Mouse (Mus musculus) right cerebral cortex, postnatal 4 days (tissue): ENCODE measurements around the gene Mfsd12.
A peak's percentile ranks its signal among the peaks of the same experiment; 100 is the strongest.

Experiments used
- DNase-seq: peaks from one replicate; pipeline ENCODE4 v3.0.0-alpha.2; 2022

Mfsd12 gene

DNA sequence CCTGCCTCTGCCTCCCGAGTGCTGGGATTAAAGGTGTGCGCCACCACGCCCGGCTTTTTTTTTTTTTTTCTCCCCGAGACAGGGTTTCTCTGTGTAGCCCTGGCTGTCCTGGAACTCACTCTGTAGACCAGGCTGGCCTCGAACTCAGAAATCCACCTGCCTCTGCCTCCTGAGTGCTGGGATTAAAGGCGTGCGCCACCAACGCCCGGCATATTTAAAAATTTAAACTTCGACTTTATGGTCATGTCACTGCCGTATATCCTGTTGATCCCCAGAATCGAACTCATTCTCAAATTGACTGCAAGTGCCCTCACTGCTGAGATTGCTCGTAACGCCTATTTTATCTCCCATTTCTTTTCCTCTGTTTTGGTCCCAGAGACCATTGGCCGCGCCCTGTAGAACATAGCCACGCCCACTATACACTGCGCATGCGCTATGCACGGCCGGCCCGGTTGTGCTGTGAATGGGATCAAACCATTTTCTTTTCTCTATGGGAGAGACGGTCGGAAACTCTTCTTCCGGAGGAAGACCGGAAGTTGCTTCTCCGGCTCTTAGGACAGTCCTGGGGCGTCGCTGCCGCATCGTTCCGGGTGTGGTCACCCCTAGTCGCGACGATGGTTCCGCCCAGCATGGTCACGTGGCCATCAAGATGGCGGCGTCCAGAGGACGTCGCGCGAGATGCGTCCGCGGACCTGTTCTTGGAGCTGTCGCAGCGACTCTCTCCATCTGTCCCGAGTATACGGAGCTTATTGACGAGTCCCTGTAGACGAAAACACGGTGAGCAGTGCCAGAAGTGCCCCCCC lies 26.7 kb downstream of the Mfsd12 start, which contains the start of the genes Dohh and Gm48551:
Gene Dohh (plus strand): TSS at position 627 of the 803 bp plus-strand sequence.
Gene Gm48551 (plus strand): TSS at position 665 of the 803 bp plus-strand sequence.
- DNase-seq, result peak; percentile 99

DNA sequence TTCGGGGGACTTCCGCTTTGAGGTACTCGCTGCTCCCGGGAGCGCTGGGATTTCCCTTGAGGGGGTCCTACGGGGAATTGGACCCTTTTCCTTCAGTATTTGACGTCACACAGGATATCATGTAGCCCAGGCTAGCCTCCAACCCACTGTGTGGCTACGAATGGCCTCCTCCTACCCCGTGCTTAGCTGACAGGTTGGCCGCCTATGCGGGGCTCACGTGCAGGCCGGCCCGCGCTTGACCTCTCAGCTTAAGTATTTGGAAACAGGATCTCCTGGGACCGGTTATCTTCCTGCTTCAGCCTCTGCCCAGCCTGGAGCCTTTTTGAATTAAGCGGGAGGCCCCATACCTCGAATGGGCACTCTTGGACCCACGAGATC lies 27.3 kb downstream of the Mfsd12 start:
- no peak for DNase-seq

DNA sequence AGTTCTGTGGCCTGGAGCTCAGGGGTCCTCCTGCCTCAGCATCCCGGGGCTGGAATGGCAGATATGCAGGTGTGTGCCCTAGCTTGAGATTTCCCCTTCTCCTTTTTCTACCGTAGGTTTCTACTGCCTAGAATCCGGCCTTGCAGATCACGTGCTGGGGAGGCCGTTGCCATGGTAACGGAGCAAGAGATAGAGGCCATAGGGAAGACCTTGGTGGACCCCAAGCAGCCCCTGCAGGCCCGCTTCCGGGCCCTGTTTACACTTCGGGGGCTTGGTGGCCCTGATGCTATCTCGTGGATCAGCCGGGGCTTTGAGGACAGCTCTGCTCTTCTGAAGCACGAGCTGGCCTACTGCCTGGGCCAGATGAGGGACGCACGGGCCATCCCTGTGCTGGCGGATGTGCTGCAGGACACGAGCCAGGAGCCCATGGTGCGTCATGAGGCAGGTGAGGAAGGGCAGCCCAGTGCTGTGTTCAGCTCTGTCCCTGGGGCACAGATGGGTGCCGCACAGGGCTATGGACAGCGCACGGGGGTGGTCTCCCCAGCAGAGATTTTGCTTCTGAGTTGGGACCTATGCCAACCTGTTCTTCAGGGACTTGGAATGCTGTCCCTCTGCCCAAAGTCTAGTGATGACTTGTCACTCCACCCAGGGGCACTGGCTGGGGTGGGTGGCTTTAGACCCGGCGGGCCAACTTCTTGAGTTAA lies 28.5 kb downstream of the Mfsd12 start:
- no peak for DNase-seq

DNA sequence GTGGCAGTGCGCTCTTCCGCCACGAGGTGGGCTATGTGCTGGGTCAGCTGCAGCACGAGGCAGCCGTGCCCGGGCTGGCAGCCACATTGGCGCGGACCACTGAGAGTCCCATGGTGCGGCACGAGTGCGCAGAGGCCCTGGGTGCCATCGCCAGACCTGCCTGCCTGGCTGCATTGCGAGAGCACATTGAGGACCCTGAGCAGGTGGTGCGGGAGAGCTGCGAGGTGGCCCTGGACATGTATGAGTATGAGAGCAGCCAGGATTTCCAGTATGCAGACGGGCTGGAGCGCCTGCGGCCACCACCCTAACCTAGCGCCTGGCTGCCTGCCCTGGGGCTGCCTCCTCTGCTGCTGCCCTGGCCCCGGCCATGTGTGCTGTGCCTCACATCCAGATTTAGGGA lies 30.4 kb downstream of the Mfsd12 start:
- no peak for DNase-seq

DNA sequence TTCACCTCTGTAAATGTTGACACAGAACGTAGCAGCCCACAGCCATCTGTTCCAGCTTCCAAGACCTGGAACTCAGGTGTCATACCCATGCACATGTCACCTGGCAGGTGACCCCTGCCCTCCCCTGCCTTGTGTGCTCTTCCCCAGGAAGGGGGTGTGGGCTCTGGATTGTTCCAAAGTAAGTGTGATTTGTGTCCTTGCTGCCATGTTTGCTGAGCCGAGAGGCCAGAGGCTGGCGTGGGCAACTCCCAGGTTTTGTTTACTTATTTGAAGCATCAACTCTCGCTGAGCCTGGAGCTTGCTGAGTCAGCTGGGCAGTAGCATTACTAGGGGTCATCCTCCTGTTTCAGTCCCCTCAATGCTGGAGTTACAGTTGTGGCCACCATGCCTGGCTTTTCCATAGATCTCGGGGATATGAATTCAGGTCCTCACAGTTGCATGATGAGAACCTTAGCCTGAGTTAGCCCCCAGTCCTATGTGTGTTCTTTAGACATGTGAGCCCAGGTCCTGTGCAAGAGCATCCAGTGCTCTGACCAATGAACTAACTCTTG lies 31.3 kb downstream of the Mfsd12 start, which contains the start of gene Gm48552:
Gene Gm48552 (plus strand): TSS at position 501 of the 551 bp plus-strand sequence.
- no peak for DNase-seq

DNA sequence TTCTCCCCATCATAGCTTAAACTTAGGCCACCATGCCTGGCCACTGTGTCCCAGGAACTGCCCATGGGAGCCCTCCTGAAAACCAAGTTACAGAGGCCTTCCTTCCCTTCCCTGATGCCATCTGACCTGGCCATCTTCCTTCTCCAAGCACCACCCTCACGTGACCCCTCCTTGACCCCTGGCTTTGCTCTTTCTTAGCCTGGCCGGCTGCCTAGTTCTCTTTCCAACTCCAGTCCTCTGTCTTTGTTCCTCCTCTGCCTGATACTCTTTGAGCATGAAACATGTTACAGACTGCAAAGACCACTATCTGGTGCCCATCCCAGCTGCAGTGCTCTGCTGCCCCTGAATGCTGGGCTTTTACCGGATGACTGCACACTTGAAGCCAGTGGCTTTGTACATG lies 32.1 kb downstream of the Mfsd12 start:
- DNase-seq, result no peak

DNA sequence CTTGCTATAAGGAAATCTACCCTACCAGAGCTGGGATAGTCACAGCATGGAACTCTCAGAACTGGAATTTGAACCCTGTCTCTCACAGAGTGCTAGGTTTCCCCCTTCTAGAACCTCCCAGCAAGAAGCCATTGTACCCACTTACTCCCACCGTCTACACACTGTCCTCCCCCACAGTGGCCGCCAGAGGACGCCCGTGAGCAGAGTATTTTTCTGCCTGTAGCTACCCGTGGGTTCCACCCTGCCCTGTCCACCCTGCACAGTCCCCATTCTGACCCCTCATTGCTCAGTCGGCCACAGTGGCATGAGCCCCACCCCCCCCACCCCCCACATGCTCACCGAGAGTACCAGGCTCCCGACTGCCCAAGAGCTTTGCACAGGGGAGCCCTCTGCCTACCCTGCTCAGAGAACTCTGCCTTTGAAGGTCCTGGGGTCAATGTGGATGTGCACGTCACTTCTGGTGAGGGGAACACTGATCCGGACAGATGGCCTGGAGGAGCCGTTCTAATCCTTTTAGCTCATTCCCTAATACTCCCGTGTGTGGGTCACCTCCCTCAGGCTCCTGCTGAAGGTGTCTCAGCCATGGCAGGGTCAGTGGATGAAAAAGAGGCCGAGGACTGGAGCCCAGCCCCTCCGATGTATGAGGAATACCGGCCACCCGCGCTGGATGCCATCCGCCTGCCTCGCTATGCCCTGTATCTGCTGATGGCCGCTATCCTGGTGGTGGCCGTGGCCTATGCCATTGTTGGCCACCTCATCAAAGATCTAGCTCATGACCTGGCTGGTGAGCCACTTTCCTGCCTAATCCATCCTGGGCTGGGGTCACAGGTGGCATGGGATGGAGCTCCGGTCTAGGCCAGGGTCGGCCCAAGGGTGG lies 32.7 kb downstream of the Mfsd12 start:
- peak; percentile 84 for DNase-seq

DNA sequence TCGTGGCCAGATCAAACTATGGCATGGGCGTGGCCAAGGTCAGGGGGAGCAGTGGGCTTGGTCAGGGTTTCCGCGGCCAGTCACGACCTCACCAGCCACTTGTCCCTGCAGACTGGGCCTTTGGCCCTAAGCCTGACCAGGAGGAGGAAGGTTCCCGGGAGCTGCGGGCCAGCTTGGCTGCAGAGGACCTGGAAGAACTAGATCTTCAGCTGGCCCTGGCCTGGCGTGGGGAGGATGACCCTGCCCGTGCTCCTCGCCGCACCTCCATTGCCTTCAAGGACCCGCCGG lies 33.3 kb downstream of the Mfsd12 start:
- DNase-seq, result no peak

DNA sequence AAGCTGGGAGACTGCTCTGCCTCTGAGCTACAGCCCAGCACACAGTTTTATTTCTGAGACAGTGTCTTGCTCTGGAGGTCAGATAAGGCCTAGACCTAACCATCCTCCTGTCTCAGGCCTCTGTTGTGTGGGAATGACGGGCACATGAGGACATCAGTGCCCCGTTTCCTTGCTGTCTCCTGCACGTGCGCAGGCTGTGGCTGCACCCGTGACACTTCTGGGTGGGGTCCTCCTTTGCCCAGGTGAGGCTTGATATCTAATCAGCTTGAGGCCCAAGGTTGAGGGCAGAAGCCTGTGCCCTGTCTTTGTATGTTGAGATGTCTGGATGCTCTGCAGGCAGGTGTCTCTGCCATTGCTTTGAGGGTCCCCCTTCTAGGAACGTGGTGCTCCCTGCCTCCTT lies 35.0 kb downstream of the Mfsd12 start:
- DNase-seq, result no peak

DNA sequence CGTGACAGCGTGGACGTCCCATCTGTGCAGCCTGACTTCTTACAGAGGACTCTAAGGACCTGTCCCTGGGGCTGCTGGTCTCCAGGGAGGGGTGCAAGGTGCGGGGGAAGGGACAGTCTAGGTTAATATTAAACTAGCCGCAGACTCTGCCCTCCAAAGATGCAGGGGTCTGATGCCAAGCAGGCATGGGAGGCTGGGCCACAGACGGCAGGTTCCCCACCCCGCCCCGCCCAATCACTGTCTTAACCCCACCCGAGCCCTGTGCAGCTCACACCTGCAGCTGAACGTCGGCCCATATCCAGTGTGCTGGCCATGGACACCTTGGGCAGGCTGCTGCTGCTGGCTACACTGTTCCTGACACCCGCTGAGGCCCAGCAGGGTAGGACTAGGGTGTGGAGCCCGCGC lies 35.5 kb downstream of the Mfsd12 start, which contains the start of gene Smim24:
Gene Smim24 (plus strand): TSS at position 271 of the 405 bp plus-strand sequence.
- no peak for DNase-seq

DNA sequence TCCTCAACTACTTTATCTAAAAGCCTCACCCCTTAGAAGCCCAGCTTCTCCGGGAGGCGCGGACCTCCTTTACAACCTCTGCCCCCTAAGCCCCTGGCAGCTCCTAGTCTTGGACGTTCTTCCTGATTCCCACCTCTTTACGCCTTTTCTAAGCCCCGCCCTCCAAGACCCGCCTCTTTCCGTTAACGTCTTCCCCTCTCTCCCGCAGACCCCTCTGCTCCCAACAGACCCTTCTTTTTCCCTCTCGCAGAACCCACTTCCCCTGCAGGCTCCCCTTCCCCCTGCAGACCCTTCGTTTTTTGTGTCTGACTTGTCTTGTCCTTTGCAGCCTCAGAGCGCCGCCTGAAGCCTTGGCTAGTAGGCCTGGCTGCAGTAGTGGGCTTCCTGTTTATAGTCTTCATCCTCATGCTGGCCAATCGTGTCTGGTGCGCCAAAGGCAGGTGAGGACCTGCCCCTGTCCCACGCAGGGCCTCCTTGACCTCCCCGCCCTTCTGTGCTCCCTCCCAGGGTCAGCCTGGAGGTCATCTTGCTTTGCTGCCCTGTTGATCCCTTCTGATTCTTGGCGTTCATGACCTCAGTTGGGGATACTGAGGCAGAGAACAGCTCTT lies 36.3 kb downstream of the Mfsd12 start:
- DNase-seq, result no peak

DNA sequence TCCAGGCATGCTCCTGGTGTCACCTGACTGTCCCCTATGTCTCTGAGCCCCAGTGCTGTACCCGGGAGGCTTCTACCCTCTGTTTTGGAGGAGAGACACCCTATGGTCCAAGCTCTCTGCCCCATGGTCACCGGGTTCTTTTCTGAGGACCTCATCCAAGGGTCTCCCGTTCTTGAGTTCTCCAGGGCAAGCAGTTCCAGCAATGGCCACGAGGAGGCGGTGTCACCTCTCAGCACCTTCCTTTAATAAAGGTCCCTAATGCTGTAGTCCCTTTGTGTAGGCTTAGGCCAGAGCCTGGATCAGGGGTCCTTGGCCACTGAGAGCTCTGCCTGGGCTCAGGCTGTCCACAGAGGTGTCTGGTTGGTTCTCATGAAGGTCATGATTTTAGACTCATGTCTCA lies 37.8 kb downstream of the Mfsd12 start:
- peak; percentile 82 for DNase-seq

DNA sequence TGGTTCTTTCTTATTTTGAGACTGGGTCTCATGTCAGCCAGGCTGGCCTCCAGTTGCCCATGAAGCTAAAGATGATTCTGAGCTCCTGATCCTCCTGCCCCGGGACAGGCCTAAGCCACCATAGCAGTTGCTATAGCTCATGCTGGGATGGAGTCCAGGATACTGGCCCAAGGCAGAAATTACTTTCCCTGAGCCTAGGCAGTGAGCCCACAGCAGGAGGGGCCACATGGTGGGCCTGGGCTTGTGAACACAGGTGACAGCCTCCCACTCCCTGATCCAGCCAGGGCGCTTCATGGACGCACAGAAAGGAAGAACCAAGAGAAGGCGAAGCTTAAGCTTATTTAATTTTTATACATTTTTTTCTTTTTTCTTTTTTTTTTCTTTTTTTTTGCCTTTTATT lies 38.6 kb downstream of the Mfsd12 start:
- DNase-seq, result no peak

DNA sequence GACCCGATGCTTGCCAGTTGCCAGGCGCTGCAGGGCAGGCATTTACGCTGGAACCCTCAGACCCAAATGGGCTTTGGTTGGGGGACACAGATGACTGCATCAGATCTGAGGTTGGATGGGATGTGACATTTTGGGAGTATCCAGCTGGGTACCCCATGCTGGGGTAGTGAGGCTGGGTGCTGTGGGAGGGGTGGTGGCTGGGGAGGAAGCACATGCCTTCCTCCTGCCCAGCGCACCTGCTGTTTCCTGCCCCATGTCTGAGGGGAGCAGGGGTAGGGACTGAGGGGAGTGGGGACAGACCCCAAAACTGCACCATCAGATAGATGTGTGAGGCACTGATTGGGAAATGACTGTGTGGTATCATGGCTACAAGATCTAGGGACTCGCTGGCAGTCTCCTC lies 39.5 kb downstream of the Mfsd12 start:
- no peak for DNase-seq

DNA sequence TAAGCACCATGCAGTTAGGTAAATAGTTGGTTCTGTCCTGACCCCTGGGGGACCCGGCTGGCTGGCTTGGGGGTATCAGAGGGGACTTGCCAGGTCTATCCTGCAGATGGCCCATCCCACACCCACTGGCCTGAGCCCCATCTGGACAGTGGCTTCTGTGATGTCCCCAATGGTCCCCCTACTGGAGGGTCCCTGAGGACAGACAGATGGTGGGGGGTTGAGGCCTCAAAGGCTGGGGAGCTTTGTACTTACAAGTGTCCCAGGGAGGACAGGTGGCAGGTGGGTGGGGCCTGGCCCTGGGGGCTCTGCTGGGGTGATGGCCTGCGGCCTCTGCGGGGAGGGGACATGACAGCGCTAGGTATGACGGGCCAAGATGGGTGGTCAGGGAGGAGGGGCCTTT lies 42.0 kb downstream of the Mfsd12 start:
- no peak for DNase-seq

DNA sequence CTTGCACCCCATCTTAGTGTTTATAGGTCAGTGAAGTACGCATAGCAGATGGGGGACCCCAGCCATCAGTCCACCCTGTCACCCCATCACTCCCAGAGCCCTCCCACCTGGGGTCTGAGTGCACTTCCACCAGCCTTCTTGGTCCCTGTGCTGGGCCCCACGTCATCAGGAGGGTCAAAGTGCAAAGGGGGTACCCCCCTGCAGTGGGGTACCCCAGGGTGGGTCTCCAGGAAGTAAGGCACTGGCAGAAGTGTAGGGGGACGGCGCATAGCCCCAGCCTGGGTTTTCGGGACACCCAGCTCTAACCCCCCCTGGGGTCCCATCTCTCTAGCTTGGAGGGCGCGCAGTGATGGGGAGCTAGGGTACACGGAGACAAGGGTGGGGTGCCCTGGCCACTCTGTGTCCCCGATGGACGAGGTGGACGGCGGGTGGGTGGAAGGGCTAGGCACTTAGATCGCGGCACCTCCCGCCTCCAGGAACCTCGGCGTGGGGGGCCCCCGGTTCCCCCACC lies 42.6 kb downstream of the Mfsd12 start:
- no peak for DNase-seq

DNA sequence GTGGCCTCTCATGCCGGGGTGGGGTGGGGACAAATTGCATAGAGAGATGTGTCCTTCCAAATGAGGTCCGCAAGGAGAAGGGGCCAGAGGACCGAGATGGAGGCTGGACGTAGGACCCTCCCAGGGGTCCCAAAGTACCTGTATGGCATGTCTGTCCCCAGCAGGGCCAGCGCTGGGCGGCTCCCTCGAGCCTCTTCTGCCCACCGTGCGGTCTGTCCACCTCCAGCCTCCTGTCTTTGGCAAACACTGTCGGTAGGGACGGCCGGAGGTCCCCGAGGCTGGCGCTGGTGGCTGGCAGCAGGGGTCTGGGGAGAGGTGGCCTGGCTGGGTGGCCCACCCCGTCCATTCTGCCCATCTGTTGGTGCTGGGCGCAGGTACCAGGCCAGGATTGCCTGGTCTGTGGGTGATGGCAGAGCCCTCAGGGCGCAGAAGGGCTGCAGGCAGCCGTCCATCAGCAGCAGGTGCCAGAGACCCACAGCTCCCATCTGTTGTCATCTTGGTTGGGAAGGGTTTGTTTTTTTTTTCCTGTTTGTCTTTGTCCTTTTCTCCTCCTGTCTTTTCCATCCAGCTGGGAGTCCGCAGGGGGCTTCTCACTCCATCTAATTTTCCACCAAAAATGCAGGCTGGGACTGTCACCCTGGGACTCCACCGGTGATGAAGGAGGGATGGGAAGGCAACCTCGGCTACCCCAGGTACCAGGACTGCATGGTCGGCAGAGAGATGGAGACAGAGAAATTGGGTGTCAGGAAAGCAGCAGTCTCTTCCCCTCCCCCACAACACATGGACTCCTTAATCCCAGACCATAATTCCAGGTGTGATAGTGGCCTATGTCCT lies 43.3 kb downstream of the Mfsd12 start:
- no peak for DNase-seq

DNA sequence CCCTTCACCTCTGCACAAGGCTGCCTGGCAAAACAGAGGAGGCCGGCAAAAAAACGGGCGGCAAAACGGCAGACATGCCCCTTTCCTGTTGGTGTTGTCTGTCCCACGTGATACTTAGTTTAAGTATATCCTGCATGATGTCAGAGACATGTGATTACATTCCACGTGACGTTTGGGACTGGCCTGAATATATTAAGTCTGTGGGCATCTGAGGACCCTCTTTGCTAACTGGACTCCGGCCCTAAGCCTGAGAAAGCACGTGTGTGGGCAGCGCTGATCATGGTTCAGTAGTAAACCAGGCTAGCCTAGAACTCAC lies 43.9 kb downstream of the Mfsd12 start:
- DNase-seq, result no peak

DNA sequence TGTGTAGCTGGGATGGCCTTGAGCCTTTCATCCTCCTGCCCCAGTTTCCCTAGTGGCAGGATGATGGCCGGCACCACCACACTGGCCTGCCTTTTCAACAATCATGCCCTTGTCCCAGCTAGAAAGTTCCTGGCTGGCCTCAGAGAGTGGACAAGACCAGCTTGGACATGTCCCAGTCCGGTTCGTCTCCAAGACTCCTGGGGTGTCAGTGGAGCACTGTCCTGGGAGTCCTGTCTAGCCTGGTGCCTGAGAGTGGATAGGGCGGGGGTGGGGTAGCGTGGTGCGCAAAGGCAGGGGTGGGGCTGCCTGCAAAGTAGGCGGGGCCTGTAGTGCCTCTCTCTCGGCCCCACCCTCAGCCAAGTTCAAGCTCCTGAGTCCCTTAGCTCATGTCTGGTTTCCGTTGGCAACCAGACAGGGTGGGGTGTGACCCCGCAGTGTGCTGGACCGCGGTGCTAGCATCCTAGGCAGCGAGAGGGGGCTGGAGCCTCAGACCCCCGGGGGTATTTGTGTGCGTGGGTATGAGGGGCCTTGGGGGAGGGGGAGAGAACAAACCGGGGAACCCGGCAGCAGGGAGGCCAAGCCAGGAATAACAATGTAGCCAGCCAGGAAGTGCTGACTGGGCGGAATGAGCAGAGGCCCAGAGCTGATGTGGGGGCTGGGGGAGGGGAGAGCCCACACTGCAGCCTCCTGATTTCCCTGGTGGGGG lies 44.4 kb downstream of the Mfsd12 start:
- DNase-seq, result peak; percentile 56

DNA sequence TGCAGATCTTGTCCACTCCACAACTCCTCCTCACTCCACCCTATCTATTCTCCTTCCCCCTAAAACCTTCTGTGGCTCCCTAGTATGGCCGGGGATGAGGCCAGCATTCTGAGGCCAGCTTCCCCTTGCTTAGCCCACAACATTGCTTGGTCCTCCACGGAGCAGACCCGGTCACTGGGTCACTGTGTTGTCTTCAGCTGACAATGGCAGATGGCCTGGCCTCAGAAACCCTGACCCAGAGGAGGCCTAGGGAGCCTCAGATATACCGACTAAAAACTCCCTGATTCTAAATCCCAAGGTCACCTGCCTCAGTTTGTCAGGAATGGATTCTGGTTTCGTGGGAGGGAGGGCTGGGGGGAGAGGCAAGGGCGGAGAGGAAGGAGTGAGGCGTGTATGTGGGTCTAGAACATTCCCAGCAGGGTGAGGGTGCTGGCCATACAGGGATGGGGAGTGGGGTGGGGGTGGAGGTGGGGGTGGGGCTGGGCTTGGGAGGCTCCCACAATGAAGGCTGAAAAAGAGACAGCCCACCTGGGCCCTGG lies 45.0 kb downstream of the Mfsd12 start:
- DNase-seq, result no peak

DNA sequence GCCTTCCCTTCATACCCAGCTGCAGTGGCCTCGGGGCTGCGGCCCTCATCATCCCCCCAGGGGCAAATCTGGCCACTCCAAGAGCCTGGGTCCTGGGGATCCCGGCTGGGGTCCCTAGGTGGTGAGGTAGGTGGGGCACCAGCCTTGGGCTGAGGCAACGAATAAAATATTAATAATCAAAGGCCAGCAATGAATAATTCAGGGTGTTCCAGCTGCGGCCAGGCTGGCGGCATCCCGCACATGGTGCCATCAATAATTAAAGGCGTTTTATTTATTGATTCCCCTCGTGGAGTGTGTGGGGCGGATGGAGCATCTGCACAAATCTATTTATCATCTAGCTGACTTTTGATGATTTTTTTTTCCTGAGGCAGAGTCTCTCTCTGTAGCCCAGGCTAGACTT lies 46.2 kb downstream of the Mfsd12 start:
- DNase-seq, result no peak
